Mouse (Mus musculus): ENCODE results near the gene Fam162a. TPM values are rescaled to one million over a fixed set of nuclear protein-coding genes. Genes with fewer than 3 reads are reported as not detected.

The Fam162a gene
- polyA plus RNA-seq, 1 experiment, result 178 TPM

- Histone ChIP-seq H3K4me3 (ENCODE audit: insufficient read depth, poor library complexity, severe bottlenecking) (no peak overlapping the region), H3K79me2 (ENCODE audit: control insufficient read depth, insufficient read depth) (peaks cover 59% of the 10 kb centered on the region), H3K36me3 (ENCODE audit: control insufficient read depth, insufficient read depth) (peaks cover 38% of the 10 kb centered on the region), H3K79me3 (ENCODE audit: low read depth) (peaks cover 34% of the 10 kb centered on the region), H3K27me3 (ENCODE audit: control insufficient read depth, insufficient read depth, insufficient read length) (no peaks in the 10 kb centered on the region), H3ac (ENCODE audit: control insufficient read depth, insufficient read length, low read depth) (no peak overlapping the region)
- TF ChIP-seq CTCF (IDR thresholded peaks at IDR 0.05; ENCODE audit: control insufficient read depth, insufficient read depth, insufficient read length) (no peak), USF1 (IDR thresholded peaks at IDR 0.05; ENCODE audit: low read depth) (no peak), CEBPB (IDR thresholded peaks at IDR 0.05; ENCODE audit: low read depth) (no peak), MYOD1 (IDR thresholded peaks at IDR 0.05; ENCODE audit: control insufficient read depth, insufficient read length, low read depth) (no peak), MYOG (IDR thresholded peaks at IDR 0.05; ENCODE audit: control insufficient read depth, extremely low read depth, insufficient read length) (no peak), FOSL1 (IDR thresholded peaks at IDR 0.05; ENCODE audit: insufficient read depth, low read length, poor library complexity, severe bottlenecking) (no peak), MAX (IDR thresholded peaks at IDR 0.05) (no peak)
Observed at GRCm38 (mm10) chr16:36079916-36080315, 8.5 kb upstream of the Fam162a start.

GRCm38 (mm10) chr16:36074772-36075171, 3.4 kb upstream of the Fam162a start:
- Histone ChIP-seq H3K79me2 (ENCODE audit: control insufficient read depth, insufficient read depth) (peaks cover 93% of the 10 kb centered on the region), H3ac (ENCODE audit: control insufficient read depth, insufficient read length, low read depth) (no peak overlapping the region), H3K27me3 (ENCODE audit: control insufficient read depth, insufficient read depth, insufficient read length) (no peaks in the 10 kb centered on the region), H3K4me3 (ENCODE audit: insufficient read depth, poor library complexity, severe bottlenecking) (no peak overlapping the region), H3K36me3 (ENCODE audit: control insufficient read depth, insufficient read depth) (peaks cover 15% of the 10 kb centered on the region), H3K79me3 (ENCODE audit: low read depth) (peaks cover 64% of the 10 kb centered on the region)
- TF ChIP-seq MYOG (IDR thresholded peaks at IDR 0.05; ENCODE audit: control insufficient read depth, extremely low read depth, insufficient read length) (no peak), CTCF (IDR thresholded peaks at IDR 0.05; ENCODE audit: control insufficient read depth, insufficient read depth, insufficient read length) (no peak), MYOD1 (IDR thresholded peaks at IDR 0.05; ENCODE audit: control insufficient read depth, insufficient read length, low read depth) (no peak)

DNA sequence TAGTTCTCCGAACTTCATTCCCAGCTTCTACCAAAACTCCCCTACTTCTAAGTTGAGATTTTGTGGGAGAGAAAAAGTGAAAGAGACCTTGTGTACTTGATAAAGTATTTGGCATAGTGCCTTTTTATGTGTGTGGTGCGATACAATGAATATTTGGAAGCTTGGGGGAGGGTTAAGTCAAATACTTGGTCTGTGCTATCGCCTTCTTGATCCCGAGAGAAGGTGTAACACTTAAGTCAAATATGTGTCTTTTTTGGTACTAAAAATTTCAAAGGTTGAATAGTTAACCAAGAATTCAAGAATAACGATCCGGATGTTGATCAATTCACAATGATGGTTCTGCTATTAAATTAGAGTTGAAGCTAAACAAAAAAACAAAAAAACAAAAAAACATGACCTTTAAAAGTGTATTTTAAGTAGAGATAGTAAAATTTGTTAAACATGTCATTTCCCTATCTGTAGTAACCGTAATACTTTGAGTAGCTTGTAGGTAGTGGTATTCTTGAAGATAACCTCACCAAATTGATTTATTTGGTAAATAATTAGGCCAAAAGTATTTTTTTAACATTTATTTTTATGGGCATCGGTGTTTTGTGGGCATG, 1.1 kb upstream of the Fam162a start:
- TF ChIP-seq CTCF (IDR thresholded peaks at IDR 0.05; ENCODE audit: control insufficient read depth, insufficient read depth, insufficient read length) (no peak), FOSL1 (IDR thresholded peaks at IDR 0.05; ENCODE audit: insufficient read depth, low read length, poor library complexity, severe bottlenecking) (no peak), CEBPB (IDR thresholded peaks at IDR 0.05; ENCODE audit: low read depth) (no peak)
- Histone ChIP-seq H3K79me3 (ENCODE audit: low read depth) (peaks cover 70% of the 10 kb centered on the region), H3ac (ENCODE audit: control insufficient read depth, insufficient read length, low read depth) (peak overlapping the region; percentile 43), H3K36me3 (ENCODE audit: control insufficient read depth, insufficient read depth) (peaks cover 21% of the 10 kb centered on the region), H3K79me2 (ENCODE audit: control insufficient read depth, insufficient read depth) (peaks cover 93% of the 10 kb centered on the region), H3K4me3 (ENCODE audit: insufficient read depth, poor library complexity, severe bottlenecking) (peak overlapping the region; percentile 82), H3K27me3 (ENCODE audit: control insufficient read depth, insufficient read depth, insufficient read length) (no peaks in the 10 kb centered on the region)

DNA sequence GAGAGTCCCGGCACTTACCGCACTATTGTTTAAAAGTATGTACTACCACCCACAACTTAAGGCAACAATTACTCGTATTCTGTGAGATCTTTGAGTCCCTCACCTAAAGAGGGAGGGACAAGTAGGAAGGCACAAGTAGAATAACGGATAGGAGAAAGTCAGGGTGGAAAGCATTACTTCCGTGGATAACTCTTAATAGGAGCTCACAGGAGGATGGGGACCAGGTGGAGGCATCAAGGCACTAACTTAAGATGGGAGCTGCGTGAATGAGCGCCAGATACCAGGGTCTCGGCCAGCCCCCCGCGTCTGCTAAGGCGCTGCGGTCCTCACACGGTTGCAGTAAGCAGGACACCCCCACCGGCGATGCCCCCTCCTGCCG, 334 bp downstream of the Fam162a start:
- Histone ChIP-seq H3K36me3 (ENCODE audit: control insufficient read depth, insufficient read depth) (peaks cover 21% of the 10 kb centered on the region), H3K79me3 (ENCODE audit: low read depth) (peaks cover 62% of the 10 kb centered on the region), H3ac (ENCODE audit: control insufficient read depth, insufficient read length, low read depth) (peak overlapping the region; percentile 84), H3K4me3 (ENCODE audit: insufficient read depth, poor library complexity, severe bottlenecking) (peak overlapping the region; percentile 82), H3K79me2 (ENCODE audit: control insufficient read depth, insufficient read depth) (peaks cover 88% of the 10 kb centered on the region), H3K27me3 (ENCODE audit: control insufficient read depth, insufficient read depth, insufficient read length) (no peaks in the 10 kb centered on the region)
- TF ChIP-seq MYOD1 (IDR thresholded peaks at IDR 0.05; ENCODE audit: control insufficient read depth, insufficient read length, low read depth) (no peak), CEBPB (IDR thresholded peaks at IDR 0.05; ENCODE audit: low read depth) (no peak), MYOG (IDR thresholded peaks at IDR 0.05; ENCODE audit: control insufficient read depth, extremely low read depth, insufficient read length) (no peak), CTCF (IDR thresholded peaks at IDR 0.05; ENCODE audit: control insufficient read depth, insufficient read depth, insufficient read length) (no peak), USF1 (IDR thresholded peaks at IDR 0.05; ENCODE audit: low read depth) (no peak), MAX (IDR thresholded peaks at IDR 0.05) (no peak), FOSL1 (IDR thresholded peaks at IDR 0.05; ENCODE audit: insufficient read depth, low read length, poor library complexity, severe bottlenecking) (no peak)

GRCm38 (mm10) chr16:36069819-36070575, 1.4 kb downstream of the Fam162a start:
- H3K79me3 ChIP-seq (ENCODE audit: low read depth), result peaks cover 53% of the 10 kb centered on the region
- peaks cover 15% of the 10 kb centered on the region for H3K36me3 ChIP-seq (ENCODE audit: control insufficient read depth, insufficient read depth)
- no peak overlapping the region for H3ac ChIP-seq (ENCODE audit: control insufficient read depth, insufficient read length, low read depth)
- peaks cover 83% of the 10 kb centered on the region for H3K79me2 ChIP-seq (ENCODE audit: control insufficient read depth, insufficient read depth)
- no peak for TF ChIP-seq MAX (IDR thresholded peaks at IDR 0.05)
- no peak for TF ChIP-seq CTCF (IDR thresholded peaks at IDR 0.05; ENCODE audit: control insufficient read depth, insufficient read depth, insufficient read length)
- no peak for TF ChIP-seq MYOG (IDR thresholded peaks at IDR 0.05; ENCODE audit: control insufficient read depth, extremely low read depth, insufficient read length)
- no peaks in the 10 kb centered on the region for H3K27me3 ChIP-seq (ENCODE audit: control insufficient read depth, insufficient read depth, insufficient read length)
- H3K4me3 ChIP-seq (ENCODE audit: insufficient read depth, poor library complexity, severe bottlenecking), result peak overlapping the region; percentile 82

DNA sequence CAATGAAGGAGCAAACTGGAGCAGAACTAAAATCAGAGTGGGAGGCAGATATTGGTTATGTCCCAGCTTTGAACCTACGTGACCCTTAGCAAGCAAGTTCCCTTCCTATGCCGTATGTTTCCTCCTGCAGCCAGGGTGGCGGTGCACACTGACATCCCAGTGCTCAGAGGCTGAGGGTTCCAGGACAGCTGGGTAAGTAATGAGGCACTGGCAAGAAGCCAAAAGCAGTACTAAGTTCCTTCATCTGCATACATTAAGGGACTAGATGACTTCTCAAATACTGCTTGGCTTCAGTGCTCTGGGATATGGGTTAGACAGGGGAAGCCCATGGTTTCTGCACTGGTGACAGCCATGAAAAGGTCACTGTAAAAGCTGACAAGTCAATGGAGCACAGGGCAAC, 3.0 kb downstream of the Fam162a start:
- Histone ChIP-seq H3K4me3 (ENCODE audit: insufficient read depth, poor library complexity, severe bottlenecking) (no peak overlapping the region), H3ac (ENCODE audit: control insufficient read depth, insufficient read length, low read depth) (no peak overlapping the region), H3K79me3 (ENCODE audit: low read depth) (peaks cover 37% of the 10 kb centered on the region), H3K36me3 (ENCODE audit: control insufficient read depth, insufficient read depth) (peaks cover 15% of the 10 kb centered on the region), H3K79me2 (ENCODE audit: control insufficient read depth, insufficient read depth) (peaks cover 66% of the 10 kb centered on the region), H3K27me3 (ENCODE audit: control insufficient read depth, insufficient read depth, insufficient read length) (no peaks in the 10 kb centered on the region)
- TF ChIP-seq MAX (IDR thresholded peaks at IDR 0.05), result no peak
- TF ChIP-seq FOSL1 (IDR thresholded peaks at IDR 0.05; ENCODE audit: insufficient read depth, low read length, poor library complexity, severe bottlenecking), result no peak
- no peak for TF ChIP-seq MYOG (IDR thresholded peaks at IDR 0.05; ENCODE audit: control insufficient read depth, extremely low read depth, insufficient read length)
- no peak for TF ChIP-seq MYOD1 (IDR thresholded peaks at IDR 0.05; ENCODE audit: control insufficient read depth, insufficient read length, low read depth)
- no peak for TF ChIP-seq CEBPB (IDR thresholded peaks at IDR 0.05; ENCODE audit: low read depth)
- no peak for TF ChIP-seq USF1 (IDR thresholded peaks at IDR 0.05; ENCODE audit: low read depth)
- TF ChIP-seq CTCF (IDR thresholded peaks at IDR 0.05; ENCODE audit: control insufficient read depth, insufficient read depth, insufficient read length), result no peak

All from C2C12 (cell line).